Mouse (Mus musculus) Muller cell, postnatal 12 days (primary cell): ENCODE measurements around the gene Zbtb22.
A peak's percentile ranks its signal among the peaks of the same experiment; 100 is the strongest.
"Not testable (repeated sequence)": the region's sequence is repeated elsewhere in the genome, so short reads cannot be mapped to it uniquely, and the experiment has no call there.

Source experiments
- DNase-seq: peaks from one replicate; pipeline ENCODE4 v3.0.0-alpha.2; 2015; ENCODE audit errors: inconsistent ontology term

Gene Zbtb22

DNA sequence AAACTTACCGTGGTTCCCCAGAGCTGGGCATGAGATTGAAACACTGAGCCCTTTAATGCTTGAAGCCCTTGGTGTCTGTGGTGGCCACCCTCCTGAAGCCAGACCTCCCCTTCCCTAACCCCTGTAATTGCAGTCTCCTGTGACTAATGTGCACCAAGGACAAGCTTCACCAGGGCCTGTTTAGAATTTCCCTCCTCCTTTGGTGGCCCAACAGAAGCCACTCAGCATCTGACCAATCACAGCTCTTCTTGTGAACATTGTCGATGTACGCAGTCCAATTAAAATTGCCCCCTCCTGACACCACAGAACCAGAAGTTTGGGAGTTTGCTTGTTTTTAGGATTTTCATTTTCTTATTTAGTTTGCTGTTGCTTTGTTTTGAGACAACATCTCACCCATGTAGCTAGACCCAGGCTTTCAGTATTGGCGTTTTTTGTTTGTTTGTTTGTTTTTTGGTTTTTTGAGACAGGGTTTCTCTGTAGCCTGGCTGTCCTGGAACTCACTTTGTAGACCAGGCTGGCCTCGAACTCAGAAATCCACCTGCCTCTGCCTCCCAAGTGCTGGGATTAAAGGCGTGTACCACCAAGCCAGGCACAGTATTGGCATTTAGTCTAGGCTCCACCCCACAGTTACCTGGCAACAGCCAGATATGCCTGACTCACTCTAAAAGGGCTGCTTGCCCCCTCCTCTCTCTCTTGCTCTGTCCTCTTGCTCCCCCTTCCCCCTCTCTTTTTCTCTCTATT is 11.6 kb upstream of the Zbtb22 start:
- DNase-seq, result not testable (repeated sequence)

DNA sequence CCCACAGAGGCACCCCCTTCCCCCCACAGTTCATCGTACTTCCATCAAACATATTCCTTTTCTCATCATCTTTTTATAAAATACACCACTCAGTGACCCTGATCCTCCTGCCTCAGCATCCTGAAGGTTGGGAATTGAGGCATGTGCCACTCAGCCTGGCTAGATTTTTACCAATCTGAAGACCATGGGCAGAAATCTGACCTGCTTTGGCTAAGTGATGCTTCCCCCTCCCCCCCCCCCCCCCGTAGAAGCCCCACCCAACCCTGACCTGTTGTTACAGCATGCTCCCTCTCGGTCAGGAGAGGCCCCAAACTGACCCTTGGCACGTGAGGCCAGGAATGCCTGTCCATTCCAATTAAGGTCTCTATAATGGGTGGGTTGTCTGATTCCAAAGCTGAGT is 10.9 kb upstream of the Zbtb22 start, which contains the start of gene Platr17:
Gene Platr17 (plus strand): TSS at position 301 of the 400 bp plus-strand sequence.
- DNase-seq, result not testable (repeated sequence)

DNA sequence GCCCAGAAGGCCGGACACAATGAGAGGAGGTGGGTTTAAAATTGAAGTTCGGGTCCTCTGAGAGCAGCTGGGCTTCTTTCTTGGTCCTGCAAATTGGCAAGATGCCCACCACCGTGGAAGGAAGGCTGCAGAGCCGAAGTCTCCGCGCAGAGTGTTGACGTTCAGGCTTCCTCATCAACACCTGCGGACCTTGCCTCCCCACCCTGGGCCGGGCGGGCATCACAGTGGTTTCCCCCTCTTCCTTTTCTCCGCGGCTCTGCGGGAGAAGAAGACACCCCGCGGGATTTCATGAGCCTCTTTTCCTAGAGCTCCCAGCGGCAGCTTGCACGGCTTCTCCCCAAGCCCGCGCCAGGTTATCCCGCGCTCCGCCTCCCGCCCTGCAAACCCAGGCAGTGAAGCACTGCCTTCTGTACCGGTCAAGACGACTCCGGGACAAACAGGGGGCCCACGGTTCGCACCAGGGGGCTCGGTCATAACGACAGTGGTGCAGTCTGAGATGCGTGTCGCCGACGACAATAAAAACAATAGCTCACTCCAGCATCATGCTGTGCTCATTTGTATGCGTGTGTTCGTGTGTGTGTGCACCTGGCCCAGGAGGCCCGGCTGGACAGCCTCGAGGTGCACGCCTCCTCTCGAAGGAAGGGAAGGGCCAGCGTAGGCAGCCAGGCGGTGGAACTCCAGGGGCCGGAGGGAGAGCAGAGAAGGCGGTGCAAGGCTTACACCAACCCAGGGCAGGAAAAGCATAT is 7.2 kb upstream of the Zbtb22 start:
- no peak for DNase-seq

DNA sequence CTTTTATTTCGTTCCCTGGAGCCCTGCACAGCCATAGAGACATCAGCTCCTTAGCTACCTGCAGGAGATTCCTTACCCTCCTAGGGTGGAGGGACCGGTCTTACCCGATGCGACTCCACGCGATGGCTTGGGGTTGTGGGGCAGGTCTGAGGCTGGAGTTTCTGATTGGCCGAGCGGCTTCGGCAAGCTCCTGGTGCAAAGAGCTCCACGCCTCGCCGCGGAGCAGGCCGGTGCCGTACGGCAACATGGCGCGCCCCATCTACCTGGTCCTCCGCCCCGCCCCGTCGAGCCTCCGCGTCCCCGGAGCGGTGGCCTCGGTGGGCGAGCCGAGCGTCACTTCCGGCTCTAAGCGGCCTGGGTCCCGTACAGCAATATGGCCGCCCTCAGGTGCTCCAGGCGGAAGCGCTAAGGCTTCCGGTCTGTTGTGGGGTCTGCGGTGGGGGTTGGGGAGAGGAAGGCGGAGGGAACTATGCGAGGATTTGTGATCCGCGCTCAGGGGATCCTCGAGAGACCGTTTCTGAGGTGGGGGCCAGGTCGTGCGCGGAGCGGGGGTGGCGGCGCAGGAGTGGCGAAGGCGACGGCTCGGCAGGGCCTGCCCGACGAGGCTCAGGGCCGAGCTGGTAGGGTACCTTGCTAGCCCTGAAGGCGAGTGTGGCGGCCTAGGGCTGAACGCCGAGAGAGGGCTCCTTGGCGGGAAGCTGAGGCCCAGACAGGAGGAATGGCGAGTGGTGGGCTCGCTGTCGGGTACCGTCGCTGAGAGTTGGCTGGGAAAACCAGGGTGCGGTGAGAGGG is 6.4 kb upstream of the Zbtb22 start, which contains the start of gene Daxx:
Gene Daxx (plus strand): TSS at position 338 of the 792 bp plus-strand sequence.
- peak; percentile 99 for DNase-seq

DNA sequence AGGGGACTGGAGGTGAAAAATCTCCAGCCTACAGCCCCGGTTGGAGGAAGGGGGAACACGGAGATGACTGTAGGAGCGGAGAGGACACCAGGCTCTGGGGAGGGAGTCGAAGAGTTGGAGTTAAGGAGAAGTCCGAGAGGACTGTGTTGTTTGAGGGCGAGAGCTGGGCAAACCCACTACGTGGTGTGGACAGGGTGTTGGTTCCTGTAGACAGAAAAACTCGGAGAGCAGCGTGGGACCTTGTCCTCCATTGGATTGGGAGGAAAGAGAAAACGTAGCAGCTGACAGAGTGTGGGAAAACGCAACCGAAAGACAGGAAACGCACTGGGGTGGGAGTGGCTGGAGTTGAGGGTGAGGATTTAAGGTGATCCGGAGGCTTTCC is 5.8 kb upstream of the Zbtb22 start:
- DNase-seq, result peak; percentile 69

DNA sequence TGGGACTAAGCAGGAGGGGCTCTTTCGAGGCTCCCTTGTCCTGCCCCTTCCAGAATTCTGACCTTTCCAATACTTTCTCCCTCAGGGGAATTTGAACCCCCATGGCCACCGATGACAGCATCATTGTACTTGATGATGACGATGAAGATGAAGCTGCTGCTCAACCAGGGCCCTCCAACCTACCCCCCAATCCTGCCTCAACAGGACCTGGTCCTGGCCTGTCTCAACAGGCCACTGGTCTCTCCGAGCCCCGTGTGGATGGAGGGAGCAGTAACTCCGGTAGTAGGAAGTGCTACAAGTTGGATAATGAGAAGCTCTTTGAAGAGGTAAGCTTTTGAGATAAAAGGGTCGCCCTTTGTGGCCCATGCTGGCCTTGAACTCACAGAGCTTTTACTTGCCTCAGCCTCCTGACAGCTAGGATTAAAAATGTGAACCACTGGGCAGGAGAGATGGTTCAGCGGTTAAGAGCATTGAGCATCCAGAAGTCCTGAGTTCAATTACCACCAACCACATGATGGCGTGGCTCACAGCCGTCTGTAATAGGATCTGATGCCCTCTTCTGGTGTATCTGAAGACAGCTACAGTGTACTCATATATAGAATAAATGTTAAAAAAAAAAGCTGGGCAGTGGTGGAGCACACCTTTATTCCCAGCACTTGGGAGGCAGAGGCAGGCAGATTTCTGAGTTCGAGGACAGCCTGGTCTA is 5.2 kb upstream of the Zbtb22 start:
- no peak for DNase-seq

DNA sequence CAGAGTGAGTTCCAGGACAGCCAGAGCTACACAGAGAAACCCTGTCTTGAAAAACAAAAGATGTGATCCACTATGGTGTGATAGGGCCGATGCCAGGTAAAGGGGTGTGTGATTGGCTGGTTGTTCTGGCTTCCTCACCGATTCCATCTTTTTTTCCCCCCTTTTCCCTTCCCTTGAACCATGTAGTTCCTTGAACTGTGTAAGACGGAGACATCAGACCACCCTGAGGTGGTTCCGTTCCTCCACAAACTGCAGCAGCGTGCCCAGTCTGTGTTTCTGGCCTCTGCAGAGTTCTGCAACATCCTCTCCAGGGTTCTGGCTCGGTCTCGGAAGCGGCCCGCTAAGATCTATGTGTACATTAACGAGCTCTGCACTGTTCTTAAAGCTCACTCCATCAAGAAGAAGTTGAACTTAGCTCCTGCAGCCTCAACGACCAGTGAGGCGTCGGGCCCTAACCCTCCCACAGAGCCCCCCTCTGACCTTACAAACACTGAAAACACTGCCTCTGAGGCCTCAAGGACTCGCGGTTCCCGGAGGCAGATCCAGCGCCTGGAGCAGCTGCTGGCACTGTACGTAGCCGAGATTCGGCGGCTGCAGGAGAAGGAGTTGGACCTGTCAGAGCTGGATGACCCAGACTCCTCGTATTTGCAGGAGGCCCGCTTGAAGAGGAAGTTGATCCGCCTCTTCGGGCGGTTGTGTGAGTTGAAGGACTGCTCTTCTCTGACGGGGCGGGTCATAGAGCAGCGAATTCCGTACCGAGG is 4.5 kb upstream of the Zbtb22 start:
- no peak for DNase-seq

DNA sequence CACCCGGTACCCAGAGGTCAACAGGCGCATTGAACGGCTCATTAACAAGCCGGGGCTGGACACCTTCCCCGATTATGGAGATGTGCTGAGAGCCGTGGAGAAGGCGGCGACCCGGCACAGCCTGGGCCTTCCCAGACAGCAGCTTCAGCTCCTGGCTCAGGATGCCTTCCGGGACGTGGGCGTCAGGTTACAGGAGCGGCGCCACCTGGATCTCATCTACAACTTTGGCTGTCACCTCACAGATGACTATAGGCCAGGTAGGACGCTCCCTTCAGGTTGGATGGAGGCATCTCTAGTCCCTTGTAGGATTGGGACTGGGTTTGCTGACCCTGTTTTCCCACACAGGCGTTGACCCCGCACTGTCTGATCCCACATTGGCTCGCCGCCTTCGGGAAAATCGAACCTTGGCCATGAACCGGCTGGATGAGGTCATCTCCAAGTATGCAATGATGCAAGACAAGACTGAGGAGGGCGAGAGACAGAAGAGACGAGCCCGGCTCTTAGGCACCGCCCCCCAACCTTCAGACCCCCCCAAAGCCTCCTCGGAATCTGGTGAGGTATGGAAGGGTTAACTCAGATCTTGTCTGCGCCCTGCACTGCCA is 3.8 kb upstream of the Zbtb22 start:
- no peak for DNase-seq

DNA sequence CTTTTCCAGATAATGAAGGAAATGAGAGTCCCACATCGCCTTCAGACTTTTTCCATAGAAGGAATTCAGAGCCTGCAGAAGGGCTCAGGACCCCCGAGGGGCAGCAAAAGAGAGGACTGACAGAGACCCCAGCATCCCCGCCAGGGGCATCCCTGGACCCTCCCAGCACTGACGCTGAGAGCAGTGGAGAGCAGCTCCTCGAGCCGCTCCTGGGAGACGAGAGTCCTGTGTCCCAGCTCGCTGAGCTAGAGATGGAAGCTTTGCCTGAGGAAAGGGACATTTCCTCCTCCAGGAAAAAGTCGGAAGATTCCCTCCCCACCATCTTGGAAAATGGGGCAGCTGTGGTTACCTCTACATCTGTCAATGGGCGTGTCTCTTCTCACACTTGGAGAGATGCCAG is 2.4 kb upstream of the Zbtb22 start:
- no peak for DNase-seq

DNA sequence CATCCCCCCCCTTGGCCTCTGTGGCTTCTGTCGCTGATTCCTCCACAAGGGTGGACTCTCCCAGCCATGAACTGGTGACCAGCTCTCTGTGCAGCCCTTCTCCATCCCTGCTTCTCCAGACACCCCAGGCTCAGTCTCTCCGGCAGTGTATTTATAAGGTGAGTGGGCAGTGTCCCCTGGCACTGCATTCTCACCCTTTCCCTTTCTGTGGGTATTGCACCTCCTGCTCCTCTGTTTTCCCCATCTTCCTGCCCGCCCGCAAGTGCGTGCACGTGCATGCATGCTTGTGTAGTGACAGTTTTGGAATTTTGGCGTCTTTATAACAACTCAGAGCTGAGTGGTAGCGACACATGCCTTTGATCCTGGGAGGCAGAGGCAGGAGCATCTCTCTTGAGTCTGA is 1.8 kb upstream of the Zbtb22 start:
- DNase-seq, result no peak

DNA sequence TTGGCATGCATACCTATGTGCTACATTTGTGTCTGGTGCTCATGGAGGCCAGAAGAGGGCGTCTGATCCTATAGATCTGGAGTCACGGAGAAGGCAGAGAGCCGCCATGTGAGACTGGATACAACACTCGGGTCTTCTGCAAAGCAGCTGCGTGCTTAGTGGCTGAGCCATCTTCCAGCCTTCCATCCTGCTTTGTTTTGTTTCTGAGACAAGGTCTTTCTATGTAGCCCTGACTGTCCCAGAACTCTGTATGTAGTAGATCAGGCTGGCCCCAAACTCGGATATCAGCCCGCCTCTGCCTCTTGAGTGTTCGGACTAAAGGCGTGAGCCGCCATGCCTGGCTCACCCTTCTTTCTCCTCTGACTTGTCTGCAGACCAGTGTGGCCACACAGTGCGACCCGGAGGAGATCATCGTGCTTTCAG is 724 bp upstream of the Zbtb22 start:
- no peak for DNase-seq

DNA sequence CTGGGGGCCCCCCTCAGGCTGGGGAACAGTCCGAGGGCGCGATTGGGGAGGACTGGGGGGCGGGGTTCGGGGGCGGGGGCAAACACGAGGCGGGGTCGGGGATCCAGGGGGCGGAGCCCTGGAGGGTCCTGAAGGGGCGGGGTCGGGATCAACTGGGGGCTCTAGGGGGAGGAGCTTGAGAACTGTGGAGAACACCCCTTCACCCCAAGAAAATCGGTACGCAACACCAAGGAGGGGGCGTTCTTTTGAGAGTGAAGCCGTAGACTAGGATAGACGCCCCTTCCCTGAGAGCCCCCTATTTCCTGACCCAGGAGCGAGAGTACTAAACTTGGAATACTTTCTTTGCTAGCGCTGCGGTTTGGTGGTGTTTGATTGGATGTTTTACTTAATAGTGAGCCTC is 590 bp downstream of the Zbtb22 start:
- DNase-seq, result no peak

DNA sequence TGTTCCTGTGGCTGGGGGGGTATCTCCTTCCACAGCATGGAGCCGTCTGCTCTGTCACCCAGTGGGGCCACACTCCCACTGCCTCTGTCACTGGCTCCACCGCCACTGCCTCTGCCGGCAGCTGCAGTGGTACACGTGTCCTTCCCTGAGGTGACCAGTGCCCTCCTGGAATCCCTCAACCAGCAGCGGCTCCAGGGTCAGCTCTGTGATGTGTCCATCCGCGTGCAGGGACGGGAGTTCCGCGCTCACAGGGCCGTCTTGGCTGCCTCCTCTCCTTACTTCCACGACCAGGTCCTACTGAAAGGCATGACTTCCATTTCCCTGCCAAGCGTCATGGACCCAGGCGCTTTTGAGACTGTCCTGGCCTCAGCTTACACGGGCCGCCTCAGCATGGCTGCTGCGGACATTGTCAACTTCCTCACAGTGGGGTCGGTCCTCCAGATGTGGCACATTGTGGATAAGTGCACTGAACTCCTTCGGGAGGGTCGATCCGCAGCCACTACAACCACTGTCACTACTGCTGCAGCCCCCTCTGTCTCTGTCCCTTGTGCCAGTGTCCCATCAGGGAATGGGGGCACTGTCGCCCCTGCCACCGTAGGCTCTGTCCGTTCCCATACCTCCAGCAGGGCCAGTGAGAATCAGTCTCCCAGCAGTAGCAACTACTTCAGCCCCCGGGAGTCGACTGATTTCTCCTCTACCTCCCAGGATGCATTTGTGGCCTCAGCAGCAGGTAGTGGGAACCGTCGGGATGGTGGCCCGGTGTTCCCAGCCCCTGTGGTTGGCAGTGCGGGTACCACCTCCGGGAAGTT is 1.3 kb downstream of the Zbtb22 start:
- DNase-seq, result no peak

DNA sequence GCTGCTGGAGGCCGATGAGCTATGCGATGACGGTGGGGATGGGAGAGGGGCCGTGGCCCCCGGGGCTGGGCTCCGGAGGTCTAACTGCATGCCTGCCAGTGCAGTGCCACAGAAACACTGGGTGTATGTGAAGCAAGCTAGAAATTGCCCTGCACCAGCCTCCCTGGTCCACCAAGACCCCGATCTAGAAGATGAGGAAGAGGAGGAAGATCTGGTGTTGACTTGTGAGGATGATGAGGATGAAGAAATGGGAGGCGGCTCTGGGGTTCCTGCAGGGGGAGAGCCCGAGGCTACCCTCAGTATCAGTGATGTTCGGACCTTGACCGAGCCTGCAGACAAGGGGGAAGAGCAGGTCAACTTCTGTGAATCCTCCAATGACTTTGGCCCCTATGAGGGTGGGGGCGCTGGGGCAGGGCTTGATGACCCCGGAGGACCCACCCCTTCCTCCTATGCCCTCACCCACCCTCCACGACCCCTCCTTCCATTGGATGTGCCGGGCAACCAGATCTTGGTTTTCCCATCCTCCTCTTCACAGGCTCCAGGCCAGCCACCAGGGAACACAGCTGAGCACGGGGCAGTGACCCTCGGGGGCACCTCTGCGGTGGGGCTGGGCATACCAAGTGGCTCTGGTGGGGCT is 2.1 kb downstream of the Zbtb22 start:
- no peak for DNase-seq

DNA sequence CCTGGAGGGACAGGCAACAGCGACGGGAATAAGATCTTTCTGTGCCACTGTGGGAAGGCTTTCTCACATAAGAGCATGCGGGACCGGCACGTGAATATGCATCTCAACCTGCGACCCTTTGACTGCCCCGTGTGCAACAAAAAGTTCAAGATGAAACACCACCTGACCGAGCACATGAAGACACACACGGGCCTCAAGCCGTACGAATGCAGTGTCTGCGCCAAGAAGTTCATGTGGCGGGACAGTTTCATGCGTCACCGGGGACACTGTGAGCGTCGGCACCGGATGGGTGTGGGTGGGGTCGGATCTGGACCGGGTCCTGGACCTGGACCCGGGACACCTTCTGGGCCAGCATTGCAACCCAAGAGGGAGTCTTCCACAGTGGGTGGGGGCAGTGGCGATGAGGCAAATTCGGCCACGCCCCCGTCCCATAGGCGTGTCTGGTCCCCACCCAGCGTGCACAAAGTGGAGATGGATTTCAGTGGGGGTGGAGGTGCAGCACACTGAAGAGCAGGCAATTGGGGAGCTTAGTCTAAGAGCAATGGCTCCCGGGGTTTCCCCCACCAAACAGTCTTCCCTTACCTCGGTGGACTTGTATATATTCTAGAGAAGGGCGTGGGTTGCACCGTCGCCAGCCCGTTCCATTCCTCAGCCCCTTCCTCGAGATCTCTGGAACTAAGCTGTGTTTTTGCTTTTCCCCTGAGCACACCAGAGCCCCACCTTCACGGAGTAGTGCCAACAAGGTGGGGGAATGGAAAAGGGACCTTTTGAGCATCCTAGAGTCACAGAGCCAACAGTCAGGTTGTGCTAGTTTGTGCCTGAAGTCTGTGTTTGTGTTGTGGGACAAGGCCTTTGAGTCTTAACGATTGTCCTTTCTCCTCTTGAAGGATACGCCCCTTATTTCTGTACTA is 2.8 kb downstream of the Zbtb22 start:
- DNase-seq, result no peak

DNA sequence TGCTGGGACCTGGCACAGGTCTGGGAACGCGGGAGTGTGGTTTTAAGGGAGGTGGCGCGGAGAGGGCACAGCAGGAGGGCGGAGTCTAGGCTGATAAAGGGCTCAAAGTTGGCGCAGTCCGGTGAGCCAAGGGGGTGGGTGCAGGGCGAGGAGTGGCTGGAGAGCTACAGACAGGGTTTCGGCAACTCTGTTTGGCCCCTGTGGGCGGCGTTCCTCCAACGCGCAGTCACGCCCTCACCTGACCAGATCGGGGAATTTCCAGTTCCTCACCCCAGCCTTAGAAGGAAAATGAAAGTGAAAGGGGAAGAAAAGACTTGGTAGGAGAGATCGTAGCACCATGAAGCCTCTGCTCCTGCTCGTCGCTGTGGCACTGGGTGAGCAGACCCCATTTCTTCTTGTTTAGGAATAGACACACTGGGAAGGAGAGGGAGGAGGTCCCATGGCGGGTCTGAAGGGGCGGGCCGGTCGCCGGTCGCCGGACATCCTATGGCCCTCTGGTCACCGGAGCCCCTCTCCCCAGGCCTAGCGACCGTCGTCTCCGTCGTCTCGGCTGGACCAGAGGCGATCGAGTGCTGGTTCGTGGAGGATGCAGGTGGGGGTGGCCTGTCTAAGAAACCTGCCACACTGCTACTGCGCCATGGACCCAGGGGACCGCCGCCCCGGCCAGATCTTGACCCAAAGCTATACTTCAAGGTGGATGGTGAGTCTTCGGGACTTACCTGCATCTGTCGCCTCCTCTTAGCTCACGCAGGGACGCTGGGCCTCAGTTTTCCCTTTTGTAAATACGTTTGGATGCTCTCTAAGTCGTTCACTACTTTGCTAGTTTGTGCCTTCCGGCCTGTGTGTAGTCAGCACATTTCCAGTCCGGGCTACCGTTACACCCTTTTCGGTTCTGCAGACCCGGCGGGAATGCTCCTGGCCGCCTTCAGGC is 3.9 kb downstream of the Zbtb22 start:
- peak; percentile 87 for DNase-seq
